Mouse (Mus musculus): Measurements from ENCODE around the gene Plekha7.

The Plekha7 gene

DNA sequence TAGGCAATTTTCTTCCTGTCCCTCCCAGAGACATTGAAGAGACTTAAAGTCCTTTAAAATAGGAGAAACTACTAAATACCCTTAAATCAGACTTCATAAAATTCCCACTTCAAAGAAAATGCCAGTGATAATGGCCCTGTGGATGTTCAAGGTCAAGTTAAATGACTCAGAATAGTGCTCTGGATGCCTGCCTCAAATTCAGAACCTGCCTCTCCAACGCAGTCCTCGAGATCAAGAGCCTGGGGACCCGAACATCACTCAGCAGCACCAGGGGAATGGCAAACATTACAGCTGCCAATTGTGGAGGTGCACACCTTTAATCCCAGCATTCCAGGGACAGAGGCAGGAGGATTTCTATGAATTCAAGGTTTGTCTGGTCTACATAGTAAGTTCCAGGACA is 56.7 kb downstream of the Plekha7 start:
- DNase-seq (ENCODE audit: low spot score in 2 of 2): no peak

DNA sequence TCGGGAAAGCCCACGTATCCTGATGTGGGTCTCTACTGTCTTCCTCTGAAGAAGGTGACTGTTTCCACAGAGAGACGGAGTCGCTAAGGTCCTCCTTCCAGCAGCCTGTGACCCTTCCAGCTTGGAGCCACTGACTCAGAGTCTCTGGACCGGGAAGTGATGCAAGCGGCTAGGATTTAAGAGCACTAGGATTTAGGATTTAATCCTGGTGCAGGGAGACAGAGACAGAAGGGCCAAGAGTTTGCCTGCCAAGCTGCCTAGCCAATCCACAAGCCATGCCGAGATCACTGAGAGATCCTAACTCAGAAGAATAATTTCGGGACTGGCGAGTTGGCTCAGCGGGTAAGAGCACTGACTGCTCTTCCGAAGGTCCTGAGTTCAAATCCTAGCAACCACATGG is 59.6 kb downstream of the Plekha7 start:
- no peak for DNase-seq (ENCODE audit: low spot score in 2 of 2)

DNA sequence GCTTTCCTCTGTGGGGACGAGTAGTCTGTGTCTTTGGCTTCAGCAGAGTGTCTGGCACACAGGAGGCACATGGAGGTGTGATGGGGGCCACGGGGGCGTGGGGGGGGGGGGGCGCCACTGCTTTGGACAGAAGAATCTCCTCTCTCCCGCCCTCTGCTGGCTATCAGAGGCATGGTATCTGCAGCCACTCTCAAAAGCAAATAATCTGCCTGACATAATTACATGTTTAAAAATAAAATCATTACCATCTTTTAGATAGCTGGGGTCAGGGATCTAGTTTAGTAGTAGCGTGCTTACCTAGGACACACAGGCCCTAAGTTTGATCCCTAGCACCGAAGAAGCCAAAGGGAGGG is 60.8 kb downstream of the Plekha7 start:
- DNase-seq (ENCODE audit: low spot score in 2 of 2): peak in 1 of 2 experiments; percentile 32

DNA sequence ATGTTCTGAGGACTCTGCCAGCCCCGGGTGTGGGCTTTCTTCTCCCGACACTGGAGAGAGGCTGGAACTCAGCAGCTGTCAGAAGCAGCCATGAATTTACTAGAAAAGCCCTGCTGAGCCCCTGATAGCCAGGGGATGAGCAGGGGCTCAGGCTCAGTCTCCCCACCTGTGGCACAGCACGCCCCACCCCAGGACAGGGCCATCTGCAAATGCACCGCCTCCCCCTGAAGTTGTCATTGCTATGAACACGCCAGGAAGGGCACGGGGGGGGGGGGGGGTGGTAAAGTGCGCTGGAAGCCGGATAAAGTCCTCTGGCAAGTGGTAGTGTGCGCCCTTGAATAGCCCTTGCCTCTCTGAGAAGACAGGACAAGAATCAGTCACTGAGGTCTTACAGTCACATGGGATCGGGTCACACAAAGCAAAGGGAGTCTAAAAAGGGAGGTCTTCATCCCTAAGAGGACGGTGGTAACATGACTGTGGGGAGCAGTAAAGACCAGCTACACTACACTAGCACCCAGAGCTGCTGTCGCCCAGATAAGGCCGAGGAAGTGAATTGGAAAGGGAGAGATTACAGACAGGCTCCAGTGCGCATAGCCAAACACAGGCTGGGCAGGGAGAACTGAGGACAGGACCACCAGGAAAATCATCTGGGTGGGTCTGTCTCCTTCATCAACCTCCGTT is 61.3 kb downstream of the Plekha7 start:
- DNase-seq (ENCODE audit: low spot score in 2 of 2): no peak

DNA sequence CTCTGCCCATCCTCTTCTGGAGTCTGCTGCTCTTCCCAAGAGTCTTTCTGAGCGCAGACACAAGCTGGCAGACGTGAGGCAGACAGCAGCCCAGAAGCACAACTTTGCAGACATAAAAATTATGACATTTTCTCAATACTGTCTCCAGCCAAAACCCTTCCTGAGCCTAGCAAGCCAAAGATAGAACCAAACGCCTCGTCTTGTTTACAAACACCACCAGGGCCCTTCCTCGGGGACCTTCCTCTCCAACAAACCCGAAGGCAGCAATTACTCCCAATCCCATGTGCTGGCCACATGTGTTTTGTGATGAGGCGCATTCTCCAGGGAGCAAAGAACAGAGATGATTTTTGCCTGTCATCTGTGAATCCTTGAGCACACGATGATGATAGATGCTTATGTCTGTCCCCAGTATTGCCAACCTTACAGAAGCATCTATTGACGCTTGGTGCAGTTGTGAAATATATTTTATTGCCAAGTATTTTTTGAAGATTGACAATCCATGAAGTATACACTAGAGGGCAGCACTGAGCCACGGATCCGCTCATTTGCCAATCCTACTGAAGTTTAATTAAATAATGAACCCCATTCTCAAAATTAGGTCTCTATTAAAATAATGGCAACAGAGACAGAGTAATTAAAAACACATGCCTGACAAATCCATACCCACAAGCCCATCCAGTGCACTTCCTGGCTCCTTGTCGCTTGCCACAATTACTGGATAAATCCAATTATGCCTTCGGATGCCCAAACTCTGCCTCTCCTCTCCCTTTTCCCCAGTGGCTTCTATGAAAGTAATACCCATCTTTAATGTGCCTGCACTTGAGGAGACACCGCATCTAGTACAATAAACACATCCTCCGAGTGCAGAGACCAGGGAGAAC is 62.1 kb downstream of the Plekha7 start:
- peak in 1 of 2 experiments; percentile 42 for DNase-seq (ENCODE audit: low spot score in 2 of 2)

DNA sequence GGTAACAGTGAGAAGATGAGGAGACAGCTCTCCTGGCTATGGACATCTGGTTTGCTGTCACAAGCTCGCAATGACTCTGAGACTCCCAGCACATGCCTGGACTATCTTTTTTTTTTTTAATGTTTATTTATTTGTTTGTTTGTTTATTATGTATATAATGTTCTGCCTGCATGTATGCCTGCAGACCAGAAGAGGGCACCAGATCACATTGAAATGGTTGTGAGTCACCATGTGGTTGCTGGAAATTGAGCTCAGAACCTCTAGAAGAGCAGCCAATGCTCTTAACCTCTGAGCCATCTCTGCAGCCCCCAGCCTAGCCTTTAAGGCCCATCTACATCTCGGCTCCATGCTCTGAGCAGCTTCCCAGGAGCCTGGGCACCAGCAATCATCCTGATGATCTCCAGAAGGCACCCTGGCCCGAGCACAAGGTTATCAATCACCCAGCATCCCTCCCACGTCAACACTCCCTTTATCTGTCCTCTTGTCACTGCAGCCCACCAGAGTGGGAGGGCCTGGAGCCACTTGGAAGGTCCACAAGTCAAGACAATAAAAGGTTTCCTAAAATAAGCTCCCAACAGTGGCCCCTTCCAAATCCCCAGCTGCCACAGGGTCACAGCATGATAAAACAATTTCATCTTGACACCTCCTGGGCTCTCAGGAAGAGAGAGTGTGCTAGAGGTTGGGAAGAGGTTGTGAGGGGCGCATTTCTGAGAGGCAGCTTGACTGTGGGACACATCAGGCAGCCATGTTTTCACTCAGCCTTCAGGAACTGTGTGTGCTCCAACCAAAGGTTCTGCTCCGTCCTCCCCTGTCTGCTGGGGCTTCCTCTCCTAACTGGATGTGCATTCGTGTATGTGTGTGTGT is 63.6 kb downstream of the Plekha7 start:
- DNase-seq (ENCODE audit: low spot score in 2 of 2): no peak

DNA sequence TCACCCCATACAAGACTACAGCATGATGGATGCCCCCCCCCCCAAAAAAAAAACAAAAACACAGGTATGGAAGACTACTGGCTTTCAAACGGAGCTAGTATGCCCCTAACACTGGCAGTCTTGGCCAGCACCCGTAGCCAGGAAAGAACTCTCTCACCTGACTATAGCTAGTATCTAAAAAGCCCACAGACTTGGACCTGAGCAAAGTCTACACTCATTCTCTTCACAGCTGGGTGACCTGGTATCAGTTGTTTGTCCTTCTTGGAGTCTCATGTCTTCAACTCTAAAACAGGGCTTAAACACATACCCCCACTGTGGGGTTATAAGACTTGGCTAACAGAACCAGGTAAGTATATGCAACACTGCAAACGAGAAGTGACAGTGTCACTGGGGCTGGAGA is 65.4 kb downstream of the Plekha7 start:
- no peak for DNase-seq (ENCODE audit: low spot score in 2 of 2)

DNA sequence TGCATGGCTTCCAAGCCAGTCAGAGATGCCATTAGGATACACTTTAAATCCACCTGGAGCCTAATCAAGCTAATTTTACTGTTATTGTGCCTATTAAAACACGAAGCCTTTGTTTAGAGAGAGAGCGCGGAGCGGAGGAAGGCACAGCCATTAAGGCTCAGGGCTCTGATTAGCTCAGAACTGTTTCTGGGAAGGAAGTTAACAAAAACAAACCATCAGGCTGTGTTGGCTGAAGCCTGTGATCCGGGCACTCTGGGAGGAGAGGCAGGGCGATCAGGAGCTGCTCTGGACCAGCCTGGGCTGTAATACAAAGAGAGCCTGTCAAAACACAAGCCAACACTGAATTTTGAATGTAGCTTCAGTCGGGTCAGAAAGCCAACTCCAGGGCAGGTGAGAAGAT is 66.6 kb downstream of the Plekha7 start:
- no peak for DNase-seq (ENCODE audit: low spot score in 2 of 2)

DNA sequence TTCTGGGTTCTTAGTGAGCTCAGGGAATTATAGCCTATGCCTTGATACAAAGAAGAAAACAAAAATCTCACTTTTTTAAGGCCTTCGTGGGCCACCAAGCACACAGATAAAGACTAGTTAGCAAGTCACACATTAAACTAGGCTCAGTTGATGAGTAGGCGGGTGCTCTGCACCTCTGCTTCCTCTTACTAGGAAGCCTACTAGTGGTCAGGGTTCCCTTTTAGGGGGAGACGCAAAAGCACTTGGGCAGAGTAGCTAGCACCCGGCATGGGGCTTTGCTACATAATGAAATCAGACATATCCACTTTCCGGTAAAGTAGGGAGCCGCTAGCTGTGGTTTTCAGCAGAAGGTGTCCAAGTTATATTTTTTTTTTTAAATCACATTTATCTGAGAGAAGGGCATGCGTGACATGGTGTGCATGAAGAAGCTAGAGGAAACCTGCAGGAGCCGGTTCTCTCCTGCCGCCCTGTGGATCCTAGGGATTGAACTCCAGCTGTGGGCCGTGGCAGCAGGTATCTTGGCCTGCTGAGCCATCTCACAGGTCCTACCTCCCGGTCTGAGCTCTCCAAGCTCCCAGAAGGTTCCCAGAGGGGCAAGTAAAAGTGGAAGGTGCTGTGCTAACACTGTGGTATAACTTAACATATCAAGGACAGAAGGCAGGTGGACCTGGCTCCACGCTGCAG is 67.2 kb downstream of the Plekha7 start:
- DNase-seq (ENCODE audit: low spot score in 2 of 2): no peak

DNA sequence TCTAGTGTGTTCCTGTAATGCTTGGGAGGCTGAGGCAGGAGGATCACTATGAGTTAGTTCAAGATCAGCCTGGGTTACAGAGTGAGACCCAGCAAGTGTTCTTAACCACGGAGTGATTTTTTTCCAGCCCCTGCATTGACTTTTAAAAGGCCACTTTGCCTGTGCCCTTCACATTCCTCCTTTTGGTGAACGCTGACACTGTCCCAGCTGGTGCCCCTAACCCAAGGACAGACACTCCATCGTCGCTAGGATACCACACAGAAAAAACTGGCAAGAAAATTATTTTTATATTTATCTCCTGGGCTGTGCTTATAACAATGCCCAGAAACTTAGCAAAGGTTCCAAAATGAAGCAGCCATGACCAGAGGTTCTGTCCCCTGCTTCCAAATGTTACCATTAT is 67.8 kb downstream of the Plekha7 start:
- DNase-seq (ENCODE audit: low spot score in 2 of 2): no peak

DNA sequence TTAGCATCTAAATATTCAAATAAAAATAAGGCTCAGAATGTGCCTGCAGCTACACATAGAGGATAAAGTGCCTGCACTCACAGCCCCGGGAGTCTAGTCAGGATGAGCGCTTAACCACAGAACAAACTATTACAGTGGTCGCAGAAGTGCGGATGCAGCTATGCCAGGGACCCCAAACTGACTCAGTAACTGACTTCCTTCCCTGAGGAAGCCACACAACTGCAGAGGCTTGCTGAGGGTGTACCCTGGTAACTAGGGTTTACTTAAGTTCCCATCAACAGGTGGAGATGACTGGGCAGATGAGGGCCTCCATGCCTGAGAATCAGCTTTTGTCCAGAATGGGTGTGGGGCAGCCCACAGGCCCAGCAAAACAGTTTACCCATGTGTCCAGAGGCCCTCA is 69.9 kb downstream of the Plekha7 start:
- DNase-seq (ENCODE audit: low spot score in 2 of 2): peak; percentile 52 to 55

DNA sequence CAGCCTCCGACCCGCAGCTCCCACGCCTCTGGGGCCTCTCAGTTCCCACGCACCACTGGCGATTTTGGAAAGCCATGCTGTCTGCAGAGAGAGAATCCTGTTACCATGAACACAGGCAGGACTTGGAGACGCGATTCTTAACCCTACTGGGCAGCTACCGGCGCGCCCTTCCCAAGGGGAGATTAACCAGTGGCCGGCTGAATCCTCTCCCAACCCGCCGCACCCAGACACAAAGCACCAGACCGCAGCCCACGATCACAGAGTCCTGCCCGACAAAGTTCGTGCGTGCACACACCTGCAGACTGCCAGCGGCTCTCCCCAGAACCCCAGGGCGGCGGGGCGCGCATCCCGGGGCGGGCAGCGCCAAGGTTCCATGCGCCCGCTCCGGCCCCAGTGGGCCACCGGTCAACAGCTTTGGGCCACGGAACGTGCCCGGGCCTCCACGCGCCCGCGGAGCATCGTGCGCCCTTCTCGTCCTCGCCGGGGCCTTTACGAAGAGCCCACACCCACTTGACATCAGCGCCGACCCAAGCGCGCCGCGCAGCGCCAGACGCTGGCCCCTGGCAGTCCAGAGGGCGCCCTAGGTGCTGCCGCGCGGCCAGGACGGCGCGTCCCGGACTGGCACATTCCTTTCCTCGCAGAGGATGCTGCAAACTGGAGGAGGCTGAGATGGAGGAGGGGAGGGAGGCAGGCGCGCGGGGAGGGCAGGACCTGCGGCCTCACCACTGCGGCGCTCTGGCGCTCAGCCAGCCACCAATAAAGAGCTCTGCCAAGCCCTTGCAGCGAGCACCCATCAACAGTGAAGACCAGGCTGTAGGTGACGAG is 70.8 kb downstream of the Plekha7 start:
- DNase-seq (ENCODE audit: low spot score in 2 of 2): peak; percentile 16 to 25

DNA sequence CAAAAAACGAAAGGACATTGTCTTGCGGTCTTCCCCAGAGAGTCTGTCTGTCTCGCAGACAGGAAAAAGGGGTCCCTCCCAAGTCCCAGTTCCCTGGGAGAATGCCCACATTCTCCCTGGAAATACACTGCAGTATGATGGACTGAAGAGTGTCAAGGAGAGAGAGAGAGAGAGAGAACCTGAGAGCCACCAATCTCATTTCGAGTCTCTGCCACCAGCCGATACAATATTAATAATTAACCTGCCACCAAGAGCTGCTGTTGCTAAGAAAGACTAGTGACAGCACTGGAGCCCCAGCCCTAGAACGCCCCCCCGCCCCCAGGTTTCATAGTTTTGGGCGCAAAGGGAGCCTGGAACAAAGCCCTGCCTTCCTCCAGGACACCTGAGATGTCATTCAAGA is 71.6 kb downstream of the Plekha7 start:
- no peak for DNase-seq (ENCODE audit: low spot score in 2 of 2)

DNA sequence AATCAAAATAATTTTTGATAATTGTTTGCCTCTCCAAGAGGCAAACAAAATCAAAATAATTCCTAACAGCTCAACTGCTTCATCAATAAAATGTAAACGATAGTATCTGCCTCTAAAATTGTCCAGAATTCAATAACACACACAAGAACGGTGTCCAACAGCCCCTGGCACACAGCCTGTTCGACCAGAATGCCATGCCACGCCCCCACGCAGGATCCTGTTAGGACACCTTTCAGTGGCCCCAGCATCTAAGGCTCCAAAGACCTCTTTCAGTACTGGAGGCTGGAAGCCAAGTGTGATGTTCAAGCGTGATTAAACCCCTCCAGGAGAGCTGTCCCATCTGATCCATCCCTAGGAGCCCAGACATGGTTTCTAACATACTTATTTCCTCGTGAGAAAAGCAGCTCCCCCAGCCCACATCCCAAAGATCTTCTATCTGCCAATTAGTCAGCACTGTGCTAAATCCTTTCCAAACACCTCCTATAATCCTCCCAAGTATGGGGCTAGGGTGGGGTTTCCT is 73.8 kb downstream of the Plekha7 start:
- DNase-seq (ENCODE audit: low spot score in 2 of 2): no peak

DNA sequence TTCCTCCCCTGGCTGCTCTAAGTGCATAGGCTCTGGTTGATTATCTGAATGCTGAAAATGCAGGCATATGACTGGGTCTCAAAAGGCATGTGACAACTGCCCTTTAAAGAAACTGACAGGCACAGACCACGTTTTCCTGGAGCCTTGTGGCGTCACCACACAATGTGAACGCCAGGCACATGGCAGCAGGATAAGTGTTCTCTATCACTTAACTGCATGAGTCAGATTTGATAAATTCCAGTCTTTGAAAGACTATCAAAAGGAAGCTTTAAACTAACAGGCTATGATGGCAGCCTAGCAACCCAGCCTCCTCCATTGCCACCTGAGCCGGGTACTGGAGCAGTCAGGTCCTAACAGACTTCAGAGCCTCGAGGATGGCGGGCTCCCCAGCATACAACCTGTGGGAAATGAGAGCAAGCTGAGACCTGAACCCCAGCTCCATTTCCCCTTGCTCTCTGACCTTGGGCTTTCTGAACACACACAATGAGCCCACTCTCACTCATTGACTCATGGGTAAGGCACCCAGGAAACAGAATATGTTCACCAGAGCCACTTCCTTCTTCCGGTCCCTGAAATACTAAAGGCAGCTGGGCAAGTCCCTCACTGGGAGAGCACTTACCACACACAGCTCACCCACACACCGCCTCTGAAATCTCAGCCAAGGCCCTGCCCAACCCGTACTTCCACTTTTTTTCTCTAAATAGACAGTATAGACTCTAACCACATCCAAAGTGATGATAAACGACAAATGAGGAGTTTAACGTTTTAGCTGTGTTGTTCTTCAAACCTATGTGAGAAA is 77.2 kb downstream of the Plekha7 start:
- DNase-seq (ENCODE audit: low spot score in 2 of 2): peak; percentile 17 to 32

DNA sequence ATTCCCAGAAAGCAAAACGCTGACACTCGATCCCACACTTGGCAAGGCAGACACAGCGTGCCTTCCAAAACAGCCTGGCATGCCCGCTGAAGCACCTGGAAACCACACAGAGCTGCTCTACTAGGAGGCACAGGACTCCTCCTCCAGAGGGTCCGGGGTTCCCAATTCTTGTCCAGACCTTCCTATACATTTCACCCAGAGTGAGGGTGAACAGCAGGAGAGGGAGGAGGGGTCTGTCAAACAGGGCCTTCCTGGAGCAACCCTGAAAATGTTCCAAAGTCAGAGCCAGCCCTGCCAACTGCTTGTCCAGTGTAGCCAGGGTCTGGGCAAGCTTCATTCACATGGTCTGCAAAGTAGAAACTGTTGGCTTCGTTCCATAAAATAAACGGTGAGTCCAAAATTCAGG is 81.3 kb downstream of the Plekha7 start:
- no peak for DNase-seq (ENCODE audit: low spot score in 2 of 2)

DNA sequence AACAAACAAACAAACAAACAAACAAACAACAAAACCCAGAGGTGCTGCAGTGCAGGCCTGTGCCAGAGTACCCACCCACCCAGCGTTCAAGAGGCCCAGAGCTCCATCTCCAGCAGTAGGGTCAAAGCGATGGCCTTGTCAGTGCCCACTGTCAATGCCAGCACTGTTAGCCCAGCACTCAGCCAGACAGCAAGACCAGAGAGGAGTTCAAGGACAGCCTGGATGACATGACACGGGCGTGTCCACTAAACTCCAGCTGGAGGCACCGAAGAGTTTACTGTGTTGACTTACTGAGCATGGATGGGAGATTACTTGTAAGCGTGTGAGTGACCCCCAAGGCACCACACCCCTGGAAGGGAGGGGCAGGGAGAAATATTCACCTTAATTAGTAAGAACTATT is 81.9 kb downstream of the Plekha7 start:
- DNase-seq (ENCODE audit: low spot score in 2 of 2): no peak

DNA sequence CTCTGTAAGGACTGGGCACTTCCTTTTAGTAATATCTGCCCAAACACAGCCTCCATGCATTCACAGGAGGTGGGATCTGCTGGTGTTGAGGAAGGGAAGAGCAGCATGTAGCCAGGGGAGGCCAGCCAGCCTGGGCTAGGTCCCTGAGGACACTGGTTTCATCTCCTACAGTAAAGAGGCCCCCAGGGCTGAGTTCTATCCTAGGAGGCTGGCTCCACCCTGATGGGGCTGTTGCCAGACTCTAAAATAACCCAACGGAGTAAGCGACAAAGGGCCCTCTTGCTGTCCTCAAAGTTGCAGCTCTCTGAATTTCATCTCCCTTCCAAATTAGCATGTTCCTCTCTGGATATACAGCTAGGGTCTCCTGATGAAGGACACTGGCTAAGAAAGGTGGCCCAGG is 83.6 kb downstream of the Plekha7 start:
- no peak for DNase-seq (ENCODE audit: low spot score in 2 of 2)

DNA sequence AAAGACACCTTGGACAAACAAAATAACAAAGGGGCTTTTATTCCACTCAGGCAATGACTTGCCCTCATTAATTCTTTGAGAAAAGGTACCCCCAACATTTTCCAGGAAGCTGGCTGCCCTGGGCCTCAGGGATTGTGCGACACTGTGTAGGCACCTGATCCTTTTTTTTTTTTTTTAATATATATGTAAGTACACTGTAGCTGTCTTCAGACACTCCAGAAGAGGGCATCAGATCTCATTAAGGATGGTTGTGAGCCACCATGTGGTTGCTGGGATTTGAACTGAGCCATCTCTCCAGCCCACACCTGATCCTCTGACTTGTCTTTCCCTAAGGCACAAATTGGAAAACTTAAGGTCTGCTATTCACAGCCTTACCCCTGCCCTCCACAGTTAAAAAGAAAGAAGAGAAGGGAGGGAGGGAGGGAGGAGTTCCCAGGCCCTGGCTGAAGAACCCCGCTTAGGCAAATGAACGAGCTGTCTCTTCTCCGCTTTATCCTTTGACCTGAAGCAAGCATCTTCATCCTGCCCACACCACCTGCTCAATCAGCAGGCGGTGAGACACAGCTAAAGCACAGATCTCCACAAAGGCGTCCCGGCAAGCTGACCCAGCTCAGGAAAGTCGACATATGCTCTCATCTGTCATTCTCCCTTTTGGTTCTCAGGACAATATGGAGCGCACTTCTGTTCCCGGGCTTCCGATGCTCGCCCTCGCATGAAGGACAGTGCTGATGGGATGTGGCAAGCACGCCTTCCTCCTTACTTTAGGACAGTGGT is 85.0 kb downstream of the Plekha7 start:
- DNase-seq (ENCODE audit: low spot score in 2 of 2): no peak

Measured in thymus, postnatal 10 days (tissue).